Mouse (Mus musculus): ENCODE measurements around the gene Brpf1. TPM values are rescaled to one million over a fixed set of nuclear protein-coding genes. Genes with fewer than 3 reads are reported as not detected.

The Brpf1 gene
- polyA plus RNA-seq, 1 experiment, result 24.2 TPM

- TF ChIP-seq CTCF (IDR thresholded peaks at IDR 0.05; ENCODE audit: extremely low read depth, insufficient read depth, low read length) (no peak), POLR2A (IDR thresholded peaks at IDR 0.05; ENCODE audit: extremely low read depth, insufficient read depth, low read length) (no peak)
- Histone ChIP-seq H3K4me3 (ENCODE audit: insufficient read depth, low read length) (peak overlapping the region; percentile 80), H3K27ac (ENCODE audit: insufficient read depth, low read length) (peak overlapping the region; percentile 60), H3K4me1 (ENCODE audit: control insufficient read depth, insufficient read depth, low read length) (peaks cover 5% of the 10 kb centered on the region; the same call in 1 of the 2 replicates)
Observed at GRCm38 (mm10) chr6:113344321-113344720, 37.4 kb downstream of the Brpf1 start.

DNA sequence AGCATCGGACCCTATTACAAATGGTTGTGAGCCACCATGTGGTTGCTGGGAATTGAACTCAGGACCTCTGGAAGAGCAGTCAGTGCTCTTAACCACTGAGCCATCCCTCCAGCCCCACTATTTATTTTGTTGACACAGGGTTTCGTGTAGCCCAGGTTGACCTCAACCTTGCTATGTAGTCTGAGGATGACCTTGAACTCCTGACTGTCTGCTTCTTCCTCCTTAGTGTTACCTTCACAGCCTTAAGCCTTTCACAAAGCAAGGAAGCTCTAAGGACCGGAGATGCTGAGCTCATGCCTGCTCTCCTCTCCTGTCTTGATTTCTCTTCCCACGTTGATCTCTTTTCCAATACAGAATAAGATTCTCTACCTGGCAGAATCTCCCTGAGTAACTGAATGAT is 40.0 kb downstream of the Brpf1 start:
- Histone ChIP-seq H3K4me1 (ENCODE audit: control insufficient read depth, insufficient read depth, low read length) (peaks cover 2% of the 10 kb centered on the region; the same call in 1 of the 2 replicates), H3K4me3 (ENCODE audit: insufficient read depth, low read length) (no peak overlapping the region), H3K27ac (ENCODE audit: insufficient read depth, low read length) (no peak overlapping the region)
- no peak for TF ChIP-seq CTCF (IDR thresholded peaks at IDR 0.05; ENCODE audit: extremely low read depth, insufficient read depth, low read length)
- TF ChIP-seq POLR2A (IDR thresholded peaks at IDR 0.05; ENCODE audit: extremely low read depth, insufficient read depth, low read length), result no peak

DNA sequence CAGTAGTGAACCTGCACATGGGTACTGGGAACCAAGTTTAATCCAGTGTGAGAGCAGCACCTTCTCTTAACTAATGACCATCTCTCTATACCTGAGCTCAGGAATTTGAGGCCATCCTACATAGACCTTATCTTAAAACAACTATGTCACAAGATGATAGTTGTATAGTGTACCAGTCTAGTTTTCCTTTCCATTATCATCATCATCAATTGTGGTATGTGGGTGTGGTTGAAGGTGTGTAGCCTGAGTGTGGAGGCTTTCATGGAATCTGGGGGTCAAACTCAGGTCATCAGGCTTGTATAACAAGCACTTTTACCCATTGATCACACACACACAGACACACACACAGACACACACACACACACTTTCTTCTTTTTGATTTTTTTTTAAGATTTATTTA is 43.6 kb downstream of the Brpf1 start:
- Histone ChIP-seq H3K4me3 (ENCODE audit: insufficient read depth, low read length) (no peak overlapping the region), H3K4me1 (ENCODE audit: control insufficient read depth, insufficient read depth, low read length) (no peaks in the 10 kb centered on the region), H3K27ac (ENCODE audit: insufficient read depth, low read length) (no peak overlapping the region)
- TF ChIP-seq CTCF (IDR thresholded peaks at IDR 0.05; ENCODE audit: extremely low read depth, insufficient read depth, low read length), result no peak
- TF ChIP-seq POLR2A (IDR thresholded peaks at IDR 0.05; ENCODE audit: extremely low read depth, insufficient read depth, low read length), result no peak

DNA sequence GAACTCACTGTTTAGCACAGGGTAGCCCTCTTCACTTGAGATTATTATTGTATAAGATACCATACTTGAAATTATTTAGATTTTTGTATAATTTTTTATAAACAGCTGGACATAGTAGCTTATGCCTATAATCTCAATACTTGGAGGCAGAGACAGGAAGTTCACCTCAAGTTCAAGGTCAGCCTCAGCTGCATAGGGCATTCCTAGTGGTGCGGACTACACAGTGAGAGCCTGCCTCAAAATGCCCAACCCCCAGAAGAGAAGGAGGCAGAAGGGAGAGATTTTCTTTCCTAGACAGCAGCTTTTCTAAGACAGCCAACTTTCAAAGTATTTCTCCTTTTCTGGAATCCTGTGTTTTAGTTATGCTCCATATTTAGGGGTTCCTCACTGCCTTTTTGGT is 44.2 kb downstream of the Brpf1 start:
- TF ChIP-seq CTCF (IDR thresholded peaks at IDR 0.05; ENCODE audit: extremely low read depth, insufficient read depth, low read length), result no peak
- no peak for TF ChIP-seq POLR2A (IDR thresholded peaks at IDR 0.05; ENCODE audit: extremely low read depth, insufficient read depth, low read length)
- Histone ChIP-seq H3K4me3 (ENCODE audit: insufficient read depth, low read length) (no peak overlapping the region), H3K27ac (ENCODE audit: insufficient read depth, low read length) (no peak overlapping the region), H3K4me1 (ENCODE audit: control insufficient read depth, insufficient read depth, low read length) (no peaks in the 10 kb centered on the region)

DNA sequence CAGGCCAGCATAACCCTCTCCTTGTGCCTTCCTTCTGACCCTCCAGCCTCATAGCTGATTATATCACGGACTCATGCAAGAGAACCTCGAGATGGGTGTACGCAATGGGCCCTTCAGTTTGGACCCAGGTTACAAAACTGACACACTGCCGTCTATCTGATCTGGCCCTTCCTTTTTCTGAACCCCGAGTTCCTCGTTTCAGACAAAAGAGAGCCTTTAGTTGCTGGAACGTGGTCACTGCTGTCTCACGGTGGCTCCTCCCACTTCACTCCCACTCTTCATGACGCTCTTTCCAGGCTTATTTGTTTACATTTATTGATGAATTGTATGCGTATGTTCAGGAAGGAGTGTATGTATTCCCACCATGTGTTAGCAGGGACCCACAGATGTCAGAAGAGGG is 44.7 kb downstream of the Brpf1 start:
- Histone ChIP-seq H3K4me1 (ENCODE audit: control insufficient read depth, insufficient read depth, low read length) (no peaks in the 10 kb centered on the region), H3K27ac (ENCODE audit: insufficient read depth, low read length) (no peak overlapping the region), H3K4me3 (ENCODE audit: insufficient read depth, low read length) (no peak overlapping the region)
- TF ChIP-seq POLR2A (IDR thresholded peaks at IDR 0.05; ENCODE audit: extremely low read depth, insufficient read depth, low read length) (no peak), CTCF (IDR thresholded peaks at IDR 0.05; ENCODE audit: extremely low read depth, insufficient read depth, low read length) (no peak)

GRCm38 (mm10) chr6:113352820-113353219 is 45.9 kb downstream of the Brpf1 start:
- H3K4me3 ChIP-seq (ENCODE audit: insufficient read depth, low read length), result no peak overlapping the region
- TF ChIP-seq POLR2A (IDR thresholded peaks at IDR 0.05; ENCODE audit: extremely low read depth, insufficient read depth, low read length), result no peak
- no peak for TF ChIP-seq CTCF (IDR thresholded peaks at IDR 0.05; ENCODE audit: extremely low read depth, insufficient read depth, low read length)
- no peak overlapping the region for H3K27ac ChIP-seq (ENCODE audit: insufficient read depth, low read length)
- H3K4me1 ChIP-seq (ENCODE audit: control insufficient read depth, insufficient read depth, low read length), result no peaks in the 10 kb centered on the region

DNA sequence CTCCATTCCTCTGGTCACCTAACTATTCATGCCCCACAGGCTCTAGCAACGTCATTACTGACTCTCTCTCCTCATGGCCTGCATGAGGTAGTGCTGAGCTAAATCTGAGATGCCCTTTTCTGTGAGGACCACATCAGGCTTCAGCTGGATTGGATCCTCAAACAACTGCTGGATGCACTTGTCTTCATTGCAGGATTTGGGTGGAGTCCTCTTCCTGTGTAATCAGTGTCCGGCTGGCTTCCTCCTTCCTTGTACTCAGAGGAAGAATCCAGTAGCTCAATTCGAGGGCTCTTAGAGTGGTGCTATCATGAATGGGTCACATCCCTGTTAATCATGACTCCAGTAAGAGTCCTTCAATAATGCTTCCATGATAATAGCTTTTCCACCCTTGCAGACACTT is 46.8 kb downstream of the Brpf1 start:
- TF ChIP-seq POLR2A (IDR thresholded peaks at IDR 0.05; ENCODE audit: extremely low read depth, insufficient read depth, low read length) (no peak), CTCF (IDR thresholded peaks at IDR 0.05; ENCODE audit: extremely low read depth, insufficient read depth, low read length) (no peak)
- no peak overlapping the region for H3K4me3 ChIP-seq (ENCODE audit: insufficient read depth, low read length)
- H3K27ac ChIP-seq (ENCODE audit: insufficient read depth, low read length), result no peak overlapping the region
- no peaks in the 10 kb centered on the region for H3K4me1 ChIP-seq (ENCODE audit: control insufficient read depth, insufficient read depth, low read length)

GRCm38 (mm10) chr6:113361476-113361875 is 54.5 kb downstream of the Brpf1 start:
- TF ChIP-seq POLR2A (IDR thresholded peaks at IDR 0.05; ENCODE audit: extremely low read depth, insufficient read depth, low read length), result no peak
- TF ChIP-seq CTCF (IDR thresholded peaks at IDR 0.05; ENCODE audit: extremely low read depth, insufficient read depth, low read length), result no peak
- Histone ChIP-seq H3K4me1 (ENCODE audit: control insufficient read depth, insufficient read depth, low read length) (no peaks in the 10 kb centered on the region), H3K4me3 (ENCODE audit: insufficient read depth, low read length) (no peak overlapping the region), H3K27ac (ENCODE audit: insufficient read depth, low read length) (no peak overlapping the region)

DNA sequence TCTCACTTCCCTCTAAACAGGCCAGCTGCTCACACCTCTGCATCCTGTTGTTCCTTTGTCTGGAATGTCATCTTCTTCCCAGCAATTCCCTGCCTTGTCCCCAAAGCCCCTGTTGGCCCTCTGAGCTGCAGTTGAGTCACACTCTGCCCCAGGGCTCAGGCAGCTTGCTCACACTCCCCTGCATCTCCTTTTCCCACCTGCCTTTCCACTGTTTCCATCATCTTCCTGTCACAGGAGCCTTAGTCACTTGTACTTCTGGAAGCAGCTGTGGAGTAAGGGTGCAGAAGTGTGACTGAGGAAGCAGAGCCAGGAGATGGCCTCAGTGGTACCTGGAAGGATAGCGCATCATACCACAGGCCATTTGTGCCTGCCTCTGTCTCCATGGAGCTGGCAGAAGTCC is 55.3 kb downstream of the Brpf1 start:
- TF ChIP-seq POLR2A (IDR thresholded peaks at IDR 0.05; ENCODE audit: extremely low read depth, insufficient read depth, low read length), result no peak
- no peak for TF ChIP-seq CTCF (IDR thresholded peaks at IDR 0.05; ENCODE audit: extremely low read depth, insufficient read depth, low read length)
- no peak overlapping the region for H3K4me3 ChIP-seq (ENCODE audit: insufficient read depth, low read length)
- H3K4me1 ChIP-seq (ENCODE audit: control insufficient read depth, insufficient read depth, low read length), result no peaks in the 10 kb centered on the region
- no peak overlapping the region for H3K27ac ChIP-seq (ENCODE audit: insufficient read depth, low read length)

DNA sequence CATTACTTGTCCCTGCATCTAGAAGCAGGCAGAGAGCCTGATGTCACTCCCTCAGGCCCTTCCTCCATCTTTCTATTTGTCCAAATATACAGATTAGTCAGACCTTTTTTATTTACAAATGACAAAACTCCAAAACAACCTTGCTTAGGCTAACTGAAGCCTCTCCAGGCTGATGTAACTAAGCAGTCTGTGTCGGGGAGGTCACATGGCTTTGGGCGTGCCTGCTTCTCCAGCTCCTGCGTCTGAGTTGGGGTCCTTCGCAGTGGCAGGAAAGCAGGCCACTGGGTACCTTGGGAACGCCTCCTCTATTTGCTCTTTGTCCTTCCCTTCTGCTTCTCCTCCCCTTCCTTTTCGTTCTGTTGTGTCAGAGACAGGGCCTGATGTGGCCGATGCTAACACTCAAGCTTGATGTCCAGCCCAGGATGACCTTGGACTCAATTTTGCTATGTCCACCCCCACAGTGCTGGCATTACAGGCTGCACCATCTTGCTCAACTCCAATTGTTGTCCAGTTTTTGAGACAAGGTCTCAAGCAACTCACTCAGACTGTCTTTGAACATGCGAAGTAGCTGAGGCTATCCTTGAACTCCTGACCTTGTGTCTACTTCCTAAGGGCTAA is 57.7 kb downstream of the Brpf1 start:
- H3K4me1 ChIP-seq (ENCODE audit: control insufficient read depth, insufficient read depth, low read length), result no peaks in the 10 kb centered on the region
- no peak overlapping the region for H3K4me3 ChIP-seq (ENCODE audit: insufficient read depth, low read length)
- no peak overlapping the region for H3K27ac ChIP-seq (ENCODE audit: insufficient read depth, low read length)
- no peak for TF ChIP-seq POLR2A (IDR thresholded peaks at IDR 0.05; ENCODE audit: extremely low read depth, insufficient read depth, low read length)
- TF ChIP-seq CTCF (IDR thresholded peaks at IDR 0.05; ENCODE audit: extremely low read depth, insufficient read depth, low read length), result no peak

All from cortical plate, adult 2 months (tissue).